Mouse (Mus musculus): Measurements from ENCODE around the gene Tspan18. TPM values are rescaled to one million over a fixed set of nuclear protein-coding genes. Genes with fewer than 3 reads are reported as not detected.
A peak's percentile ranks its signal among the peaks of the same experiment; 100 is the strongest.

The Tspan18 gene
- polyA plus RNA-seq, 1 experiment from 2014 or later = 71.9 TPM

- Histone ChIP-seq H3K9ac (ENCODE audit: low read length) (no peak overlapping the region), H3K4me2 (ENCODE audit: low read depth) (no peak overlapping the region), H3K9me3 (ENCODE audit: control insufficient read depth, low read length) (no peaks in the 10 kb centered on the region), H3K4me3 (ENCODE audit: low read depth, low read length) (no peak overlapping the region), H3K27me3 (ENCODE audit: control insufficient read depth, insufficient read depth, low read length) (no peaks in the 10 kb centered on the region), H3K4me1 (ENCODE audit: control insufficient read depth, insufficient read depth, low read length) (peaks cover 3% of the 10 kb centered on the region; the same call in 1 of the 2 replicates), H3K27ac (ENCODE audit: low read depth, low read length) (peak overlapping the region; percentile 15; the same call in 1 of the 2 replicates), H3K36me3 (ENCODE audit: control insufficient read depth, insufficient read depth, low read length) (no peaks in the 10 kb centered on the region)
- ATAC-seq (ENCODE audit: insufficient read depth, low FRiP score, low TSS enrichment) = no peak
- peak; percentile 47 for DNase-seq (ENCODE audit: low spot score)
- WGBS = 52% methylated on average over 6 of the region's 6 CpGs
Observed at GRCm38 (mm10) chr2:93367962-93368361, 33.7 kb upstream of the Tspan18 start.

GRCm38 (mm10) chr2:93365411-93365810 lies 31.1 kb upstream of the Tspan18 start:
- Histone ChIP-seq H3K4me2 (ENCODE audit: low read depth) (no peak overlapping the region), H3K27ac (ENCODE audit: low read depth, low read length) (no peak overlapping the region), H3K27me3 (ENCODE audit: control insufficient read depth, insufficient read depth, low read length) (no peaks in the 10 kb centered on the region), H3K9ac (ENCODE audit: low read length) (no peak overlapping the region), H3K9me3 (ENCODE audit: control insufficient read depth, low read length) (no peaks in the 10 kb centered on the region), H3K4me3 (ENCODE audit: low read depth, low read length) (no peak overlapping the region), H3K36me3 (ENCODE audit: control insufficient read depth, insufficient read depth, low read length) (no peaks in the 10 kb centered on the region), H3K4me1 (ENCODE audit: control insufficient read depth, insufficient read depth, low read length) (peaks cover 3% of the 10 kb centered on the region; the same call in 1 of the 2 replicates)
- ATAC-seq (ENCODE audit: insufficient read depth, low FRiP score, low TSS enrichment) = no peak
- DNase-seq (ENCODE audit: low spot score) = no peak
- 70% methylated on average over 9 of the region's 9 CpGs for WGBS

- WGBS = 79% methylated on average over 2 of the region's 2 CpGs
- H3K9ac ChIP-seq (ENCODE audit: low read length) = no peak overlapping the region
Observed at GRCm38 (mm10) chr2:93364951-93365350, 30.6 kb upstream of the Tspan18 start.

GRCm38 (mm10) chr2:93361454-93361853 lies 27.1 kb upstream of the Tspan18 start:
- 24% methylated on average over 5 of the region's 5 CpGs for WGBS

More at GRCm38 (mm10) chr2:93364951-93365350, 30.6 kb upstream of the Tspan18 start:
- no peak overlapping the region for H3K27ac ChIP-seq (ENCODE audit: low read depth, low read length)
- no peaks in the 10 kb centered on the region for H3K36me3 ChIP-seq (ENCODE audit: control insufficient read depth, insufficient read depth, low read length)
- no peaks in the 10 kb centered on the region for H3K27me3 ChIP-seq (ENCODE audit: control insufficient read depth, insufficient read depth, low read length)
- no peaks in the 10 kb centered on the region for H3K9me3 ChIP-seq (ENCODE audit: control insufficient read depth, low read length)
- no peak for ATAC-seq (ENCODE audit: insufficient read depth, low FRiP score, low TSS enrichment)
- peaks cover 3% of the 10 kb centered on the region; the same call in 1 of the 2 replicates for H3K4me1 ChIP-seq (ENCODE audit: control insufficient read depth, insufficient read depth, low read length)
- H3K4me3 ChIP-seq (ENCODE audit: low read depth, low read length) = no peak overlapping the region
- DNase-seq (ENCODE audit: low spot score) = no peak
- H3K4me2 ChIP-seq (ENCODE audit: low read depth) = no peak overlapping the region

GRCm38 (mm10) chr2:93360310-93360709 lies 26.0 kb upstream of the Tspan18 start:
- H3K4me2 ChIP-seq (ENCODE audit: low read depth) = no peak overlapping the region
- H3K27me3 ChIP-seq (ENCODE audit: control insufficient read depth, insufficient read depth, low read length) = no peaks in the 10 kb centered on the region
- 87% methylated on average over 6 of the region's 6 CpGs for WGBS
- ATAC-seq (ENCODE audit: insufficient read depth, low FRiP score, low TSS enrichment) (no peak), DNase-seq (ENCODE audit: low spot score) (no peak)
- H3K9me3 ChIP-seq (ENCODE audit: control insufficient read depth, low read length) = no peaks in the 10 kb centered on the region
- no peak overlapping the region for H3K27ac ChIP-seq (ENCODE audit: low read depth, low read length)
- no peak overlapping the region for H3K9ac ChIP-seq (ENCODE audit: low read length)
- H3K36me3 ChIP-seq (ENCODE audit: control insufficient read depth, insufficient read depth, low read length) = no peaks in the 10 kb centered on the region
- H3K4me3 ChIP-seq (ENCODE audit: low read depth, low read length) = no peak overlapping the region
- H3K4me1 ChIP-seq (ENCODE audit: control insufficient read depth, insufficient read depth, low read length) = no peaks in the 10 kb centered on the region

More at GRCm38 (mm10) chr2:93361454-93361853, 27.1 kb upstream of the Tspan18 start:
- no peaks in the 10 kb centered on the region for H3K4me1 ChIP-seq (ENCODE audit: control insufficient read depth, insufficient read depth, low read length)
- no peak overlapping the region for H3K27ac ChIP-seq (ENCODE audit: low read depth, low read length)
- no peak overlapping the region for H3K4me3 ChIP-seq (ENCODE audit: low read depth, low read length)
- no peak for DNase-seq (ENCODE audit: low spot score)
- no peaks in the 10 kb centered on the region for H3K9me3 ChIP-seq (ENCODE audit: control insufficient read depth, low read length)
- ATAC-seq (ENCODE audit: insufficient read depth, low FRiP score, low TSS enrichment) = no peak
- H3K9ac ChIP-seq (ENCODE audit: low read length) = no peak overlapping the region
- no peaks in the 10 kb centered on the region for H3K27me3 ChIP-seq (ENCODE audit: control insufficient read depth, insufficient read depth, low read length)
- no peaks in the 10 kb centered on the region for H3K36me3 ChIP-seq (ENCODE audit: control insufficient read depth, insufficient read depth, low read length)
- H3K4me2 ChIP-seq (ENCODE audit: low read depth) = no peak overlapping the region

GRCm38 (mm10) chr2:93357391-93357790 lies 23.1 kb upstream of the Tspan18 start:
- no peaks in the 10 kb centered on the region for H3K36me3 ChIP-seq (ENCODE audit: control insufficient read depth, insufficient read depth, low read length)
- no peak overlapping the region for H3K9ac ChIP-seq (ENCODE audit: low read length)
- H3K9me3 ChIP-seq (ENCODE audit: control insufficient read depth, low read length) = no peaks in the 10 kb centered on the region
- ATAC-seq (ENCODE audit: insufficient read depth, low FRiP score, low TSS enrichment) = no peak
- H3K4me2 ChIP-seq (ENCODE audit: low read depth) = no peak overlapping the region
- WGBS = 21% methylated on average over 2 of the region's 2 CpGs
- H3K27ac ChIP-seq (ENCODE audit: low read depth, low read length) = no peak overlapping the region
- H3K4me1 ChIP-seq (ENCODE audit: control insufficient read depth, insufficient read depth, low read length) = no peaks in the 10 kb centered on the region
- H3K27me3 ChIP-seq (ENCODE audit: control insufficient read depth, insufficient read depth, low read length) = no peaks in the 10 kb centered on the region
- DNase-seq (ENCODE audit: low spot score) = no peak
- no peak overlapping the region for H3K4me3 ChIP-seq (ENCODE audit: low read depth, low read length)

- H3K27ac ChIP-seq (ENCODE audit: low read depth, low read length) = no peak overlapping the region
- H3K4me3 ChIP-seq (ENCODE audit: low read depth, low read length) = no peak overlapping the region
- no peak overlapping the region for H3K4me2 ChIP-seq (ENCODE audit: low read depth)
- H3K36me3 ChIP-seq (ENCODE audit: control insufficient read depth, insufficient read depth, low read length) = no peaks in the 10 kb centered on the region
- no peak for ATAC-seq (ENCODE audit: insufficient read depth, low FRiP score, low TSS enrichment)
- no peak for DNase-seq (ENCODE audit: low spot score)
- no peak overlapping the region for H3K9ac ChIP-seq (ENCODE audit: low read length)
- H3K27me3 ChIP-seq (ENCODE audit: control insufficient read depth, insufficient read depth, low read length) = no peaks in the 10 kb centered on the region
- 71% methylated on average over 7 of the region's 7 CpGs for WGBS
- H3K4me1 ChIP-seq (ENCODE audit: control insufficient read depth, insufficient read depth, low read length) = no peaks in the 10 kb centered on the region
- no peaks in the 10 kb centered on the region for H3K9me3 ChIP-seq (ENCODE audit: control insufficient read depth, low read length)
Observed at GRCm38 (mm10) chr2:93355845-93356244, 21.5 kb upstream of the Tspan18 start.

GRCm38 (mm10) chr2:93354621-93355020 lies 20.3 kb upstream of the Tspan18 start:
- Histone ChIP-seq H3K9me3 (ENCODE audit: control insufficient read depth, low read length) (no peaks in the 10 kb centered on the region), H3K9ac (ENCODE audit: low read length) (no peak overlapping the region), H3K36me3 (ENCODE audit: control insufficient read depth, insufficient read depth, low read length) (no peaks in the 10 kb centered on the region), H3K4me3 (ENCODE audit: low read depth, low read length) (no peak overlapping the region), H3K27me3 (ENCODE audit: control insufficient read depth, insufficient read depth, low read length) (no peaks in the 10 kb centered on the region), H3K27ac (ENCODE audit: low read depth, low read length) (no peak overlapping the region), H3K4me2 (ENCODE audit: low read depth) (no peak overlapping the region), H3K4me1 (ENCODE audit: control insufficient read depth, insufficient read depth, low read length) (no peaks in the 10 kb centered on the region)
- 77% methylated on average over 1 of the region's 1 CpGs for WGBS
- DNase-seq (ENCODE audit: low spot score) = no peak
- no peak for ATAC-seq (ENCODE audit: insufficient read depth, low FRiP score, low TSS enrichment)

- Histone ChIP-seq H3K9ac (ENCODE audit: low read length) (no peak overlapping the region), H3K9me3 (ENCODE audit: control insufficient read depth, low read length) (no peaks in the 10 kb centered on the region), H3K4me3 (ENCODE audit: low read depth, low read length) (no peak overlapping the region), H3K27me3 (ENCODE audit: control insufficient read depth, insufficient read depth, low read length) (no peaks in the 10 kb centered on the region), H3K4me2 (ENCODE audit: low read depth) (no peak overlapping the region), H3K27ac (ENCODE audit: low read depth, low read length) (no peak overlapping the region), H3K4me1 (ENCODE audit: control insufficient read depth, insufficient read depth, low read length) (no peaks in the 10 kb centered on the region), H3K36me3 (ENCODE audit: control insufficient read depth, insufficient read depth, low read length) (no peaks in the 10 kb centered on the region)
- no peak for ATAC-seq (ENCODE audit: insufficient read depth, low FRiP score, low TSS enrichment)
- no peak for DNase-seq (ENCODE audit: low spot score)
- 85% methylated on average over 4 of the region's 4 CpGs for WGBS
Observed at GRCm38 (mm10) chr2:93353725-93354124, 19.4 kb upstream of the Tspan18 start.

Data from neural tube, embryonic 11.5 days (tissue).